Comparison of ENCODE assay signal across 8 mouse cellular contexts in genomic region chr12:111442309-111443010, GRCm38 (mm10). TPM values are rescaled to one million over a fixed set of nuclear protein-coding genes. Genes with fewer than 3 reads are reported as not detected.
A peak's percentile ranks its signal among the peaks of the same experiment; 100 is the strongest.
DNase-seq lines count a peak whose midpoint lies in the region; ATAC-seq and TF ChIP-seq lines count a peak whose summit lies in the region.

Tnfaip2 (plus strand) TSS chr12:111442469.

- WGBS in intestine, postnatal 0 days, result 2% methylated on average over 48 of the region's 48 CpGs
- WGBS in lung, adult 2 months, result 3% methylated on average over 48 of the region's 48 CpGs
- under 1% methylated on average over 48 of the region's 48 CpGs for WGBS in neural tube, embryonic 13.5 days

- no peaks in the 10 kb centered on the region for H3K9me3 ChIP-seq in intestine, postnatal 0 days (ENCODE audit: control insufficient read depth)
- H3K9me3 ChIP-seq in neural tube, embryonic 13.5 days, result no peaks in the 10 kb centered on the region

- TF ChIP-seq POLR2A in cortical plate, adult 2 months (IDR thresholded peaks at IDR 0.05; ENCODE audit: extremely low read depth, insufficient read depth, low read length), result no peak
- peak; percentile 77; the same call in 1 of the 2 replicates for TF ChIP-seq POLR2A in lung, adult 2 months (IDR thresholded peaks at IDR 0.05; ENCODE audit: borderline replicate concordance, extremely low read depth, low read depth, low read length)

- H3K4me2 ChIP-seq in intestine, postnatal 0 days (replicated peaks; ENCODE audit: low read depth), result peak within 1 kb of the TSS; percentile 60
- H3K4me2 ChIP-seq in neural tube, embryonic 13.5 days, result peak within 1 kb of the TSS; percentile 63

- peaks cover 62% of the 10 kb centered on the region for H3K27me3 ChIP-seq in intestine, postnatal 0 days (replicated peaks; ENCODE audit: control insufficient read depth, insufficient read depth, low read length)
- peaks cover 95% of the 10 kb centered on the region for H3K27me3 ChIP-seq in neural tube, embryonic 13.5 days

- H3K9ac ChIP-seq in intestine, postnatal 0 days (ENCODE audit: low read depth, low read length), result peak within 1 kb of the TSS; percentile 40; the same call in 1 of the 2 replicates
- H3K9ac ChIP-seq in neural tube, embryonic 13.5 days, result peak within 1 kb of the TSS; percentile 39

- DNase-seq in cerebellum, postnatal 10 days, result peak; percentile 48 to 61
- no peak for DNase-seq in cerebellum, adult 11 months
- peak; percentile 62 for DNase-seq in lung, adult 2 months
- DNase-seq in cerebellum, postnatal 4 days (ENCODE audit: low spot score in 2 of 2), result no peak

- TF ChIP-seq CTCF in cortical plate, adult 2 months (IDR thresholded peaks at IDR 0.05; ENCODE audit: extremely low read depth, insufficient read depth, low read length), result no peak
- no peak for TF ChIP-seq CTCF in intestine, postnatal 0 days (IDR thresholded peaks at IDR 0.05; ENCODE audit: low read depth)
- no peak for TF ChIP-seq CTCF in lung, adult 2 months (IDR thresholded peaks at IDR 0.05; ENCODE audit: insufficient read depth, low read length)

- peak; percentile 56 for ATAC-seq in granulocyte monocyte progenitor cell, adult 5-6 weeks (replicated peaks; ENCODE audit: poor library complexity, severe bottlenecking)
- ATAC-seq in intestine, postnatal 0 days, result no peak; the same call in 1 of the 2 replicates
- ATAC-seq in neural tube, embryonic 13.5 days (ENCODE audit: low read depth), result peak; percentile 57

- H3K4me1 ChIP-seq in cortical plate, adult 2 months (ENCODE audit: control insufficient read depth, insufficient read depth, low read length), result 0 out of 2 replicates have a peak, but pooled peaks cover 2% of the 10 kb centered on the region
- peaks cover 17% of the 10 kb centered on the region for H3K4me1 ChIP-seq in intestine, postnatal 0 days (replicated peaks; ENCODE audit: control insufficient read depth, insufficient read depth, low read length)
- peaks cover 3% of the 10 kb centered on the region; the same call in 1 of the 2 replicates for H3K4me1 ChIP-seq in lung, adult 2 months (ENCODE audit: control insufficient read depth, insufficient read depth, low read length)
- peaks cover 33% of the 10 kb centered on the region for H3K4me1 ChIP-seq in neural tube, embryonic 13.5 days (replicated peaks)

- H3K27ac ChIP-seq in cortical plate, adult 2 months (ENCODE audit: insufficient read depth, low read length), result no peak within 1 kb of the TSS
- no peak within 1 kb of the TSS for H3K27ac ChIP-seq in intestine, postnatal 0 days (ENCODE audit: low read depth, low read length)
- no peak within 1 kb of the TSS for H3K27ac ChIP-seq in neural tube, embryonic 13.5 days (replicated peaks)

- H3K36me3 ChIP-seq in intestine, postnatal 0 days (ENCODE audit: control insufficient read depth, insufficient read depth), result no peaks in the 10 kb centered on the region
- no peaks in the 10 kb centered on the region for H3K36me3 ChIP-seq in neural tube, embryonic 13.5 days

- H3K4me3 ChIP-seq in cortical plate, adult 2 months (ENCODE audit: insufficient read depth, low read length), result 0 out of 2 replicates have a peak within 1 kb of the TSS, but pooled peaks have one; percentile 7
- H3K4me3 ChIP-seq in intestine, postnatal 0 days (ENCODE audit: low read depth, low read length), result peak within 1 kb of the TSS; percentile 29
- H3K4me3 ChIP-seq in lung, adult 2 months (replicated peaks; ENCODE audit: extremely low read depth, low read depth, low read length), result peak within 1 kb of the TSS; percentile 63
- H3K4me3 ChIP-seq in neural tube, embryonic 13.5 days, result peak within 1 kb of the TSS; percentile 34

RNA-seq across cellular contexts. Expression of gene Tnfaip2, which starts in this region (rescaled TPM):
- polyA plus RNA-seq in cortical plate, adult 2 months (2012; rRNA removed), result 0.66 and 0.79 TPM in 2 replicates
- 28.6 and 30.4 TPM in 2 replicates for total RNA-seq in granulocyte monocyte progenitor cell, adult 5-6 weeks (2014; fragmentation: Nextera tagmentation)
- 27.4 and 56.1 TPM in 2 replicates for total RNA-seq in granulocyte monocyte progenitor cell, adult 5-6 weeks (2017)
- 10.5 and 10.8 TPM in 2 replicates for polyA plus RNA-seq in intestine, postnatal 0 days (2015; fragmentation: Nextera tagmentation; extraction: Ambion mirVana)
- polyA plus RNA-seq in lung, adult 2 months (2012; rRNA removed), result 31.7 and 43.6 TPM in 2 replicates
- 0.98 and 1.9 TPM in 2 replicates for polyA plus RNA-seq in neural tube, embryonic 13.5 days (2015; fragmentation: Nextera tagmentation; extraction: Ambion mirVana)

Comparison
In these comparisons a context has a peak if more than half of its experiments do, and no peak if none do; other contexts are left out.
1. DNase-seq: peak in cerebellum, postnatal 10 days (2 of 2) and lung, adult 2 months (single experiment); none in cerebellum, adult 11 months (single experiment) and cerebellum, postnatal 4 days (0 of 2).
2. H3K4me3 ChIP-seq: peak in every context shown above with its lines; median percentile 63 in lung, adult 2 months; 34 in neural tube, embryonic 13.5 days; 29 in intestine, postnatal 0 days; 7 in cortical plate, adult 2 months.